Mouse (Mus musculus) large intestine, adult 2 months (tissue): ENCODE measurements around the gene Vps72. TPM values are rescaled to one million over a fixed set of nuclear protein-coding genes. Genes with fewer than 3 reads are reported as not detected.
"Not testable (repeated sequence)": the region's sequence is repeated elsewhere in the genome, so short reads cannot be mapped to it uniquely, and the experiment has no call there.

Experiments used
- DNase-seq: peaks from one replicate; pipeline ENCODE4 v3.0.0-alpha.2; 2012; ENCODE audit warnings: low read depth, low spot score
- WGBS: fragments of 180-500 bp; shearing (Covaris S2); methylation state at CpG from one replicate; pipeline ENCODE4 v1.1.7; 2018; 5-methylcytosine and 5-hydroxymethylcytosine counted together
- polyA plus RNA-seq: library from polyadenylated mRNA; depleted of rRNA; stranded (reverse); fragments of >200 nt; gene quantifications from 2 replicates; pipeline ENCODE4 v1.2.3, GENCODE M21; 2012

Vps72 gene
- polyA plus RNA-seq, 1 experiment = 38.7 TPM

DNA sequence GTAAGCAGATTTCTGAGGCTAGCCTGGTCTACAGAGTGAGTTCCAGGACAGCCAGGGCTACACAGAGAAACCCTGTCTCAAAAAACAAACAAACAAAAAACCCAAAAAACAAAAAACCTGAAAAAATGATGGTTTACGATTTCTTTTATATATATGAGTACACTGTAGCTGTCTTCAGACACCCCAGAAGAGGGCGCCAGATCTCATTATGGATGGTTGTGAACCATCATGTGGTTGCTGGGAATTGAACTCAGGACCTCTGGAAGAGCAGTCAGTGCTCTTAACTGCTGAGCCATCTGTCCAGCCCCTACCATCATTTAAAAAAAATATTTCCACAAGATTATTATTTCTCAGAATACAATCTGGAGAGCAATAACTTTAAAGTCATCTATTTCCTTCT lies 21.6 kb downstream of the Vps72 start:
- DNase-seq = not testable (repeated sequence)
- WGBS = 87% methylated on average over 2 of the region's 2 CpGs

GRCm38 (mm10) chr3:95133176-95133575 lies 22.4 kb downstream of the Vps72 start:
- no peak for DNase-seq
- WGBS = 45% methylated on average over 11 of the region's 11 CpGs

DNA sequence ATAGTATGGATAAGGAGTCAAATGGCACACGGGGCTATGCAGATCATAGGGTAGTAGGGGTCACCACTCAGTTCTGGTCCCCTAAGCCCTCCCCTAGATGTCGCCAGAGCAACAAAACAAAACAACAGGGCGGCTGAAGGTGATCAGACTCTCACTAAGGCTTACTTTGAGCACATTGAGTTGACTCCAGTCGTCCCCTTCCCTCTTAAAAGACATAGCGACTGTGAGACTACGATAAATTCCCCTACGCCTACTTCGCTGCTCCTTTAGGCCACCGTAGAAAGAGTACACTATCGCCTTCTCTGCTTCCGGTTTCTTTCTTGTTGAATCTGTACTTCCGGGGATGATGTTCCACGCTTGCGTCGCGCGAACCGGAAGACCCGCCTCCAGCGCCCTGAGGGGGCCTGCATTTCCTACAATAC lies 22.9 kb downstream of the Vps72 start, which contains the start of the genes Scnm1 and Lysmd1:
Scnm1 (minus strand) TSS at position 332 of the 422 bp plus-strand sequence.
Lysmd1 (plus strand) TSS at position 409 of the 422 bp plus-strand sequence.
- under 1% methylated on average over 20 of the region's 20 CpGs for whole genome bisulfite sequencing
- peak; percentile 93 for DNase-seq

DNA sequence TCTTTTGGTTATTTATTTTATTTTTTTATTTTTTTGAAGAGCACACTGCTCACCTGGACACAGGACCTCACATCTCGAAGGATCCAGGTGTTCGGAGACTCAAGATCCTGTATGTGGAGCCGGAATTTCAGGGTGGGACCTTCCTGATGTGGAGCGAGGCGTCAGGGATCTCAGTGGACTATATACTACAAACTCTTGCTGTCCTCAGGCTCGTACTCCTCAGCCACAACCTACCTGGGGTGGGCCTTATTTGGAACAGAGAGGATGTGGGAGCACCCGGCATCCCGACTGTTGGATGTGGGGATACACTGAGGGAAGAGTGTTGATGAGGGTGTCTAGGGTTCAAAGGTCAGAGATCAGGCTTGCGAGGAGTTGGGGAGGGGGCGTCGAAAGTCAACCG lies 23.3 kb downstream of the Vps72 start:
- DNase-seq = not testable (repeated sequence)
- WGBS = no CpG with 5 or more reads among the region's 12 CpGs

- no peak for DNase-seq
- WGBS = 6% methylated on average over 6 of the region's 6 CpGs
These were observed 24.2 kb downstream of the Vps72 start for GRCm38 (mm10) chr3:95135023-95135422.

- no peak for DNase-seq
- WGBS = 80% methylated on average over 7 of the region's 7 CpGs
These were observed 24.7 kb downstream of the Vps72 start for GRCm38 (mm10) chr3:95135433-95136052.

- DNase-seq = no peak
- 78% methylated on average over 3 of the region's 3 CpGs for WGBS
These were observed 25.5 kb downstream of the Vps72 start for GRCm38 (mm10) chr3:95136336-95136735.

DNA sequence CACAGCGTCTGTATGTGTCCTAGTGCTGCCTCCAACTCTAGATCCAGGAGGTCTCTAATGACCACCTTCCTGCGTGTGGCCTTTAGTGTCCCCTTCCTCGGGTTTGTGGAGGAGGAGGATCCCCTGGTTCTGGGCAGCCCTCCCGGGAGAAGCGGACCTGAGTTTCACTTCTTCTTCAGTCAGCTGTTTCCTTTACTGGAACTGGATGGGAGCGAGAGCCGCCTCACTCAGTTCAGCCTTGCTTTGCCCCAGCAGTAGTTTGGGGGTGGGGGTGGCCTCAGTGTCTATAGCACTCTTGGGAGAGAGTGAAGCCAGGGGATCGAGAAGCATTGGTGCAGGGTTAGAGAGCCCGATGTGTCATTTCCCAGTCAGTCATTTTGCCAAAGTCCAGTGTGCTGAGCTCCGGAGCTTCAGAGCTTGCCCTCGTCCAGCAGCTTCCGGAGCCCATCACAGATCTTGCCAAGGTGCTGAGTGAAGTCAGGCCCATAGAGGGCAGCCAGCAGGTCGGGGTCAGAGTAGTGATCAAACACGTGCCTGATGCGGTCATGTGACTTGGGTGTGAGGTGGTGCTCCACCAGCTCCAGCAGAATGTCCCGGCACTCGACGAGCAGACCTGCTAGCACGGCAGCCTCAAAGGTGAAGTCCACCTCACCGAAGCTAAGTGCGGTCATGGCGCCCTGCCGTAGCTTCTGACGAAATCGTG lies 28.9 kb downstream of the Vps72 start:
- 74% methylated on average over 25 of the region's 25 CpGs for WGBS
- DNase-seq = no peak

DNA sequence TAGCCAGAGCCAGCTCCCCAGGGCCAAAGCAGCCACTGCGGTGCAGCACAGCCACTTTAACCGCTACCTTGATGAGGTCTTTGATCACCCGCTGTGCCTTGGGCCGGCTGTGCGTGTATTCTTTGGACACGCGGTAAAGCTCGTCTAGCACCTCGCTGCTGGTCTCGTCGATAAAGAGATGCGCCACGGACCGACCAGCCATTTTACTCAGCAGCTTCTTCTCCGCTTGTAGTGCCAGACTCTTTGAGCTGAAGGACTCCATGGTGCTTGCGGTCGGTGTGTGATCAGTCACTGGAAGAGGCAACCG lies 29.4 kb downstream of the Vps72 start:
- WGBS = 82% methylated on average over 18 of the region's 18 CpGs
- DNase-seq = no peak

DNA sequence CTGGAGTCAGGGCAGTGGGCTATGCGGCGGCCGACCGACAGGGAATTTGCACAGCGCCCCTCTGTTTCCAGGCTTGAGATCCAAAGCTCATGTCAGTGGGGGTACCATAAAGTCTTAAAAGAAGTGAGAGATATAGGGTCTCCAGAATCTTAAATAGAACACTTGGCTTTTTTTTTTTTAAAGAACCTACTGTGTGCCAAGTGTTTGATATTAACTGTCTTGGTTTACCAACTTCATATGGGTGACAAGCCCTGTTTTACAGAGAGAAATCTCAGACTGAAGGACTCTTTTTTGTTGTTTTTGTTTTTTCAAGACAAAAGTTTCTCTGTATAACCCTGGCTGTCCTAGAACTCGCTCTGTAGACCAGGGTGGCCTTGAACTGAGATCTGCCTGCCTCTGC lies 30.0 kb downstream of the Vps72 start:
- 89% methylated on average over 6 of the region's 6 CpGs for WGBS
- DNase-seq = no peak

- no peak for DNase-seq
- WGBS = 83% methylated on average over 9 of the region's 9 CpGs
These were observed 30.7 kb downstream of the Vps72 start for GRCm38 (mm10) chr3:95141474-95141873.

DNA sequence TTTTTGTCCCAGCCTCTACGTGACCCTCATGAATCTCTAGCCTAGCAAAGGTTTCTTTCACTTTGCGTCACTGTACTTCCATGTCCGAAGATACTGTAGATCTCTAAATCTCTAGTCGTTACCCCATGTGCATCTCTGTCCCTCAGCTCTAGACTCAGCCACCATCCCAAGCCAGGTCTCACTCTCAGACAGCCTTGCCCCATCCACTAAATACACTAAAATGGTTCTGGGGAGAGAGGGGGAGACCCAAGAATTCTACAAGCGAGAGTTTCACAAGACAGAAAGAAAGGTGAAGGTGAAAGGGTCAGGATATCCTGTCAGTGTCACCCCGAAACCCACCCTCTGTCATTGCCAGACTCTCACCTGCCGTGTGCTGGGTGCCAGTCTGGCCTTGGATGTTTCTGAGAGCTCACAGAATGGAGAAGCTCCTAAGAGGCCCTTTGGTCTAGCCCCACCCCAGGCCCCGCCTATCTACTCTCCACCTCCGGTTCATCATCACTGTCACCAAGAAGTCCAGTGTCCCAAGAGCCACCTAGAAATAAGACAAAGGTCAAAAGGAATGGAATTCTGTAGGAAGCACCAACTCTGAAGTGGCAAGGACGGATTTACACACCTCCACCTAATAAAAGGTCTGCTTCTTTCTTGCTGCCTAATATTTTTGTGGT lies 31.3 kb downstream of the Vps72 start, which contains the start of gene Tnfaip8l2:
Tnfaip8l2 (minus strand) TSS at position 409 of the 665 bp plus-strand sequence.
- WGBS = 71% methylated on average over 10 of the region's 10 CpGs
- no peak for DNase-seq

- DNase-seq = no peak
- 8% methylated on average over 5 of the region's 5 CpGs for WGBS
These were observed 31.8 kb downstream of the Vps72 start for GRCm38 (mm10) chr3:95142617-95143011.

DNA sequence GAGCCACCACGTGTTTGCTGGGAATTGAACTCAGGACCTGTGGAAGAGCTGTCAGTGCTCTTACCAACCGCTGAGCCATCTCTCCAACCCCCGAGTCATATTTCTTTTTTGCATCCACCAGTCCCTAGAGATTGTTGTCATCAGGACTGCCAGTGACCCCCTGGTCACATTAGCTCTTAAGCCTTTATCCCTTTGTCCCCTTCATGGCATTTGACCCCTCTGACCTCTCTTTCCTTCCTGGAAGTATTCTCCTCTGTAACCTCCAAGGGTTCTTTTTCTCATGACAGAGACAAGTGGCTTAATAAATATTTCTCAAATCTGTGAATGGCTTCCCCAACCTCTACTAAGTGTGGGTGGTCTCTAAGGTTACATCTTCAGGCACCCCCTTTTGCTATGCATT lies 37.1 kb downstream of the Vps72 start:
- 72% methylated on average over 3 of the region's 3 CpGs for WGBS
- DNase-seq = no peak

DNA sequence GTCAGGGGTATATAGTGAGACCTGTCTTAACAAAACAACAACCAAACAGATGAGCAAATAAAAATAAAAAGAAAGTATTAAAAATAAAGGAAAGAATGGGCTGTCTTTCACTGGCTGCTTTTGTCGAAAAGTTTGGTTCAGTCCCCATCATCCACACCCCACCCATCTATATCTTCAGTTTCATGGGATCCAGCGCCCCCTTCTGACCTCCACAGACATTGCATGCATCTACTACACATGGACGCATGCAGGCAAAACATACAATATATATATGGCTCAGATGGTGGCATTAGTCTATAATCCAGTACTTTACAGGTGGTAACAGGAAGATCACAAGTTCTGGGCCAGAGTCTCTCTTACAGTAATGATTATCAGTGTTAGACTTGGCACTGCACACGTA lies 43.1 kb downstream of the Vps72 start:
- WGBS = 40% methylated on average over 4 of the region's 4 CpGs
- DNase-seq = no peak

DNA sequence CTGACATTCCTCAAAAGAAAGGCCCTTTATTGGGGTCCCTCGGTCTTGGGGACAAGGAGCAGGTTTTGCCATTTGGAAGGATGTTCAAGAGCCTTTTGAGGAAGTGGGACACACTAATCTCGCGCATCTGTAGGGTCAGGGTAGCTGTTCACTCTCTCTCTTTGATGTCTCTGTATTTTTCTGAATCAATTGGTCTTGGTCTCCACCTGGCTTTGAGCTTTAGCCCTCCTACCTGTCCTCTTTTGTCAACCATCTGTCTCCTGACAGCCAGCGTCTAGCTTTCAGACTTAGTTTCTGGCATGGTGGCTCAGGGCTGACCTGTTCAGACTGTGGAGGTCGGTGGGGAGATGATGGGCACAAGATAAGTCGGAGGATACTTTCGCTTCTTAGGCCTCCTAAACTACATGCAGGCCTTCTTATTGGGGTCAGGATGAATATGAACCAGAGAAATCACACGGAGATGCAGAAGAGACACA lies 48.7 kb downstream of the Vps72 start:
- DNase-seq = no peak
- WGBS = 30% methylated on average over 8 of the region's 8 CpGs

- DNase-seq = peak; percentile 64
- under 1% methylated on average over 66 of the region's 66 CpGs for WGBS
These were observed 49.5 kb downstream of the Vps72 start, which contains the start of gene Sema6c for GRCm38 (mm10) chr3:95159987-95160963. Sema6c (plus strand) TSS chr3:95160457.

DNA sequence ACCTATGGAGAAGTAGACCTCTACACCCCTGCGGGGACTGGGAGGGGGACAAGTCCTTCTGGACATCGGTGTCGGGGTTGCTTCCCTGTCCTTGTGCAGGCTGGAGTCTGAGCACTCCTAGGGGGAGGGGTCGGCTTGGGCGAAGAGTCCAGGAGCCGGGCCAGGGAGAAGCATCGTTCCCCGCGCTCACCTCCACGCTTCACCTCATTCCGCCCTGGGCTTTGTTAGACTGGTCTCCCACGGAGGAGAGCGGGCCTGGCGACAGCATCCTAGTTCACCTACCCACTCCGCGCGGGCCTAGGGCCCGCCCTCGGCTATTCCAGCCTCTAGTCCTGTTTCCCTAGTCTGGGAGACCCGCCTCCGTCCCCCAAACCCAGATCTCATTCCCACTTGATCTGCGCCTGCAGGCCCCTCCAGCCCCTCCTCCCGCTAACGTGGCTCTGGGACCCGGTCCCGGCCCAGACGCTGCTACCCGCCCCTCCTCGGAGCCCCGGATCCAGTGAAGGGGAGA lies 50.3 kb downstream of the Vps72 start:
- DNase-seq = no peak
- 8% methylated on average over 30 of the region's 30 CpGs for WGBS

DNA sequence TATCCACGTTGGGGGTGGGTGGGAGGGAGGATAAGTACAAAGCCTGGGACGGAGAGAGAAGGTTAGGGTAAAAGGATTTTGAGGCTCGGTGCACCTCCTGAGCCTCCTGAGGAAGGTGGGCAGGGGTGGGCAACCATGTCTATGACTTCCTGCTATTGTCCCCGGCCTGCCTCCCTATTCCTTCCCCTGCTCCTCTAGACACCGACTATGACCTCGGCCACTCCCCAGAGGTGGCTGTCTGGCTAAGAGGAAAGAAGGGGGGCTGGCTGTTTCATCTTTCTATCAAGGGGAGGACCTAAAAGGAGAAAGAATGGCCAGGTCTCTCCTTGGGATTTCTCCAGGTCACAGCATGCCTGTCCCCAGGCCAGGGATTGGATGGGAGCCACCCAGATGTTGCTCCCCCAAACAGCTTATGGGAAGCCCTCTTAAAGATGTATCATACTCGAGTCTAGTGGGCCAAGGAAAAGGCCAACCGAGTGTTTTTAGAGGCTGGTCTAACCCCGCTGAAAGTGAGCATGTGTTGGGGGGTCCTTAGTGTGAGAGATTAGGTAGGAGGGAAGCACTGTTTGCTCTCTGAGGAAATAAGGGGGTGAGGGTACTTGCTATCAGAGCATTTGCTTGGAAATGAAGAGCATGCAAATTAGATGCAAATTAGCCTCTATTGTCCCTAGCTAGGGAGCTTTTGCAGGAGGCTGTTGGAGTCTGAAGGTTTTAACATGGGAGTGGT lies 51.0 kb downstream of the Vps72 start:
- 30% methylated on average over 9 of the region's 9 CpGs for WGBS
- DNase-seq = no peak
